Mouse (Mus musculus): ENCODE measurements at regions not wholly inside any gene's neighbourhood (a gene's known extent, or its start where the extent isn't known, plus 50 kb on each side); places are given as distances from the start of the nearest gene placed in this dataset.

DNA sequence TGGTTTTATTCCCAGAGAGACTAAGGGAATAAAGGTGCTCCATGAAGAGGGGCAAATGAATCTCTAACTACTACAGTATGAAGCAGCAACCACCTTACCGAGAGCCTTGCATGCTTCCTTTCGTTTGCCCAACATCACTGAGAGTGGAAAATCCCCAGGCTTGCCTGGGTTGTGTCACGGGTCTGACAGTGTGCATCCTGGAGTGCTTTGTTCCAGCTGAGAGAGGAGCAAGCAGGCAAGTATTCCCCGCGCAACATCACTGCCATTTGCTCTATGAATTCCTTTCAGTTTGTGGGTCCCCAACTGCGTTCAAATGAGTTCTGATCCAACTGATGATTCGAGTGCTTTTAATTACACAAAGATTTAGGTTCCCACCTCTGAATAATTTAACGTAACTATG lies 253.9 kb upstream of the Nsun2 start:
- DNase-seq (ENCODE audit: extremely low spot score, low spot score): no peak

- no peak for DNase-seq (ENCODE audit: extremely low spot score, low spot score)
Measured at GRCm38 (mm10) chr13:69294483-69294882, 239.1 kb upstream of the Nsun2 start.

DNA sequence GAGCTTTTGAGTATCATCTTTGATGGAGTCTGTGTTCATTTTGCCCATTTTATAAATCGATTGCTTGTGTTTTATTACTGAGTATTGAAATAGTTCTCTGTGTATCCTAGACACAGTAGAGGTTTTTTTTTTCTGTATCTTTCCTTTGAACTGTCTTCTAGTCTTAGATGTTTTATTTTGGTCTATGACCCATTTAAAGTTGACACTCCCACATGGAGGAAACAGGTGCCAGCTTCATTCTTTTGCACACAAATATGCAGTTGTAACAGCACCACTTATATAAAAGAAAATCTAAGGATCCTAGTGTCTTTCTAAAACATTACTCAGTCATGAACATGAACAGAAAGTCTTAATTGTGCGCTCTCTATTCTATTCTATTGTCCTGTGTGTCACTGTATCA lies 230.2 kb upstream of the Nsun2 start:
- DNase-seq (ENCODE audit: extremely low spot score, low spot score): no peak

DNA sequence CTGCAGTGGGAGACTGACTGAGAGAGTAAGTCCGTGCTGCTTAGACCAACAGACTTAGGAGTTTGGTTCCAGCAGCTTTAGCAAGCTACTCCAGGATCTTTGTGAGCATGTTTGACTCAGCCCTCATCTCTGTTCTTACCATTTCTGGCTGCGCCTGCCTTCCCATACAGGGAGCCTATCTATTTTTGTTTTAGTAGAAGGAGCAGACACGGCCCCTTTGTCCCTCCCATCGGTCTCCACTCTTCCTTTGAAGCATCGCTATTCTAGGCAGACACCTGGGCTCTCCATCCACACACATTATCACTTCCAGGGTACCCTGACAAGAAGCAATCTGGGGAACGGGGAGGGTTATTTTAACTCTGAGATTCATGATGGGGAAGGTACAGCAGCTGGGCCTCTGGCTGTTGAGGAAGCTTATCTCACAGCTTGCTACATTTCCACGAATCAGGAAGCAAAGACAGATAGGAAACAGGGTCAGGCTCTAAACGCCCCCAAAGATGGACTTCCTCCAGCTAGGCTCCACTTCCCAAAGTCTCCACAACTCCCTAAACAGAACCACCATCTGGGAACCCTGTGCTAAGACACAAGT lies 203.0 kb upstream of the Nsun2 start:
- no peak for DNase-seq (ENCODE audit: extremely low spot score, low spot score)

DNA sequence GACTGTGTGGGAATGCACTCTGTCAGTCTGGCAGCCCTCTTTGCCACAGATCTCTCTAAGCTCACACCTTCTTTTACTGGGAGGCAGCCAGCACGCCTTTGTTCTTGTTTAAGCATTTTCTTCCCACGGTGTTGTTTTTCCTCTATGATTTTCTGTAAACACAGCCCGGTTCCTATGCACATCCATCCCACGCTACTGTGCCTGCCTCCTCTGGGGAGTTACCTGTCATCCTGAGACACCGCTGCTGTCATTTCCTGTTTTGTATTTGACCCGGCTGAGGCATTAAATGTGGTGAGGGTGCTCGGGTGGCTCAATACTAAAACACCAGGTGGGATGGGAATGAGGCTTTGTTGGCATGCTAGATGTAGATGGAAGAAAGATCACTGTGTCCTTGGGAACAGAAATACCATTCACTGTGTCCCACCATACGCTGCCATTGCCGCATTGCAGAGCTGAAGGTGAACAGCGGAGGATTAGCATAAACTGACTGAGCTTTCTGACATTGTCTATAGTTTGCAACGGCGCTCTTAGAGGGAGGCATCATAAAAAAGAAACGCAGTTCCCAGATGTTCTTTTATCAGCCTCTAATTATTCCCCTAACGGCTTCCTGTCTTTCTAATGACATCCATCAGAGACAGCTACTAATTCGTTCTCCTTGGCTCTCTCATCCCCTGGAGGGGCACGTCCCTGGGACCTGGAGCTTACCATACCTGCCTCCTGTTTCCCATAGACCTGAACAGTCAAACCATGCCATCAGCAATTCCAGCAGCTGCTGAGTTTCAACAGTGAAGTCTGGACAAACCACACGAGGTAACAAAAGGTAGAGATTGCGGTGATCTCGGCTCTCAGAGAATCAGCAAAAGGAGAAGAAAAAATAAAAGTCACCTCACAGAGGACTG lies 201.8 kb upstream of the Nsun2 start:
- no peak for DNase-seq (ENCODE audit: extremely low spot score, low spot score)

DNA sequence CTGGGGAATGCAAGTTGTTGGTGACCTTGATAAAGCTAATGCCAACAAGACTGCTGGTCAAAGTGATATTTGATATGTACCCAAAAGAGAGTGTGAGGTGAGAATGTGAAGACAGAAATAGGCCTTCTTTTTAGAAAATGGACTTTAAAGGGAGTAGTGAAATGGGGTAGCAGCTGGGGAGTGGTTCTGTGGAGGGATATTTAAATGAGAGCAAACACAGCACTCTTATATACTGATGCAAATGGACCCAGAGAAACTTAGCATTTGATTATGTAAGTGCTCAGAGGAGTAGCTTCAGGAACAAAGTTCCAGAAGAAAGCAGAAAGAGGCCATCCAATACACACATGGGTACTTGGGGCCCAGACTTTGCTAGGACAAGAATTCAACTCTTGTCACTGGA lies 189.7 kb upstream of the Nsun2 start:
- DNase-seq (ENCODE audit: extremely low spot score, low spot score): no peak

- DNase-seq (ENCODE audit: extremely low spot score, low spot score): no peak
Measured at GRCm38 (mm10) chr13:69357435-69357834, 176.1 kb upstream of the Nsun2 start.

GRCm38 (mm10) chr13:69365880-69366490 lies 167.6 kb upstream of the Nsun2 start:
- no peak for DNase-seq (ENCODE audit: extremely low spot score, low spot score)

DNA sequence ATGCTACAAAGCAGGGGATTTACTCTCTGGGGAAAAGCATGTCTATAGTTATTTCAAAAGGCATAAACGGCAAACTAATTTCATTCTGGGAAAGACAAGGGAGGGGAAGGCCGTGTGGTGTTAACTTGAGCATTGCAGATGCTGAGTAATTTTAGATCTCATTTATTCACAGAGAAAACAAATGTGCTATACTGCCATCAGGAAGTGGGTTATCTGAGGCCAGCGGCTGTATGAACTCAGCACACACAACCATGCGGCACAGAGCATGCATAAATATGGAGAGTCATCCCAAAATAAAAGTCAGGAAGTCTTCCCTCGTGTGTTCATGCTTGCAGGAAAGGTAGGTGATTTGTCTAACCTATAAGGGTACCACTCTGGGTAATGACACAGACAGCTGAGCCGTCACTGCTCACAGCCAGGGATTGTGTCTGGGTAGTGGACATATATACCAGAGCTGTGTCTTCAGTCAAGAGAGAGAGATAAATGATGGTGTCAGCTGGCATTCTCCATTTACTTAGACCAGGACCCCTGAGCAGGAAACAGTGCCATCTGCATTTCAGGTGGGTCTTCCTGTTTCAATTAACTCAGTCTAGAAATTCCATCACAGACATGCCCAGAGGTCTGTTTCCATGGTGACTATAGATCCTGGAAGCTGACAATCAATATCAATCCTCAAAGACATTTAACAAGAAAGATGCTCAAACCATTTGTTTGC lies 160.3 kb upstream of the Nsun2 start:
- DNase-seq (ENCODE audit: extremely low spot score, low spot score): no peak

DNA sequence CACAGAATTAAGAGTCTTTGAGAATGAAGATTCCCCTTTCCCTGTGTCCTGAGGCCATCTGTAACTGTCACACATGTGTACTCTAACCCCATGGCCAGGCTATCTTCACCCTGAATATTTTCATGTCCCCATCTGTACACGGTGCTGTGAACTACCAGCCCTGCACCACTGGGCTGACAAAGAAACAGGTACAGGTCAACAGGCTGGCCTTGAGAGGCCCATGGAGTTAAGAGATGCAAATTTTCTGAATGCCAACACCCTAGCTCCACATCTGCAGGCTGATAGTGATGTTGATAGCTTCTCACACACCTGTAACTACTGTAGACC lies 159.8 kb upstream of the Nsun2 start:
- DNase-seq (ENCODE audit: extremely low spot score, low spot score): no peak

- DNase-seq (ENCODE audit: extremely low spot score, low spot score): no peak
Measured at GRCm38 (mm10) chr13:69380403-69380802, 153.1 kb upstream of the Nsun2 start.

DNA sequence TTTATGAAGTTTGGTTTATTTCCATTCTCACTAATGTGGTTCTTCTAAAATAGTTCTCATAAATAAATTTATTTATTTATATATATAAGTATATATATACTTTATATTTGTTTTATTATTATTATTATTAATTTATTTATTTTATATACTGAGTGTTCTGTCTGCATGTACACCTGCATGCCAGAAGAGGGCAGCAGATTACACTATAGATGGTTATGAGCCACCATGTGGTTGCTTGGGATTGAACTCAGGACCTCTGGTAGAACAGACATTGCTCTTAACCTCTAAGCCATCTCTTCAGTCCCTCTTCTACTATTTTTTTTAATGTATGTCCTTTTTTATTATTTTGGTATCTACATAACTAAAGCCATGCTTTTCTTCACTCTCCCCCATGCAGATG lies 148.8 kb upstream of the Nsun2 start:
- DNase-seq (ENCODE audit: extremely low spot score, low spot score): no peak

GRCm38 (mm10) chr13:69392917-69393827 lies 140.4 kb upstream of the Nsun2 start:
- no peak for DNase-seq (ENCODE audit: extremely low spot score, low spot score)

DNA sequence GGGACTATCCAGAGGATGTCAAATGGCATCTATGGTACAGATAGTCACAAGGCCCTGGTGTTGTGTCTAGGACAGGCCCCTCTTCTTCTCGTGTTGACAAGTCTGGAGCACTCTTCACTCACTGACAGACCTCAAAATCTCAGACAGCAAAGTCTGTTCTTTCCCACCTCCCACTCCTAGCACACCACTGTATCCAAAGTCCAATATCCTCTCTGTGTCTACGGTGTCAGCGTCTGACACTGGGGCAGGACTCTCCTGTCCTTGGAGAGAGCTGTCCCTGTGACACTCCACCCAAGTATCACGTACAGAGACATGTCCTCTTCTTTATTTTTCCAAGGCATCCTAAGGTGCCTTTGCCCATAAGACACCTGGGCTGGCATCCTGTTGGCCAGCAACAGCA lies 139.0 kb upstream of the Nsun2 start:
- DNase-seq (ENCODE audit: extremely low spot score, low spot score): no peak

DNA sequence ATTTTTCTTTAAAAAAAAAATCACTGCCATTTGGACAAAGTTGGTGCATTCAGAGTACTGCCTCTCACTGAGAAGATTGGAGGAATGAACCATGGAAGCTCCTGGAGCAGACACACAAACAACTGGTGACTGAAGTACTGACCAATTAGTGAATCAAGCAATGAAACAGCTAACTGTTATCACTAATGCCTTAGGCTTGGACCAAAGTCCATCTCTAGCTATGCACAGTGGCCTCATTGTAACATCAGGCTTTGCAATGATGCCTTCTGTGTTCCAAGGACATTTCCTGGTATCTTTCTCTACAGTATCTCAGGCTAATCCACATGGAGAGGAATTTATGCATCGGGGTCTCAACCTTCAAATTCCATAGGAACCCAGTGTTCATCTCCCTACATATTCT lies 123.2 kb upstream of the Nsun2 start:
- no peak for DNase-seq (ENCODE audit: extremely low spot score, low spot score)

DNA sequence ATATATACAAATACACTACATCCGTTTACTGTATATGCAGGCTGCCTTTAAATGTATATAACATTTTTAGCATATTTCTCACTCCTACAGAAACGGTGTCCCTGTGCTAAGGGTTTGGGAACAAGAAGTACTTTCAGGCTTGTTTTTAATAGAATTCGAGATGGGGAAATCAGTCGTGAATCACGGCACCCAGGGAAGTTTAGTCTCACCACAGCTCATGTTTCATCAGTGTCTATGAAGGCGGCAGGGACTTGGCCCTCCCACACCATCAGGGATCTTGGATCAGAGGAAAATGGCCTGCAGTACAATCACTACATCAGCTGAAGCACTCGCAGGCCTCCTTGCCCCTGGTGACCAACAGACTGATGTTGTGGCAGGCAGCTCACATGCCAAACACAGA lies 118.7 kb upstream of the Nsun2 start:
- DNase-seq (ENCODE audit: extremely low spot score, low spot score): no peak

GRCm38 (mm10) chr13:69416726-69417125 lies 116.8 kb upstream of the Nsun2 start:
- no peak for DNase-seq (ENCODE audit: extremely low spot score, low spot score)

GRCm38 (mm10) chr13:69417855-69418478 lies 115.6 kb upstream of the Nsun2 start:
- no peak for DNase-seq (ENCODE audit: extremely low spot score, low spot score)

GRCm38 (mm10) chr13:69420166-69420565 lies 113.4 kb upstream of the Nsun2 start:
- no peak for DNase-seq (ENCODE audit: extremely low spot score, low spot score)

DNA sequence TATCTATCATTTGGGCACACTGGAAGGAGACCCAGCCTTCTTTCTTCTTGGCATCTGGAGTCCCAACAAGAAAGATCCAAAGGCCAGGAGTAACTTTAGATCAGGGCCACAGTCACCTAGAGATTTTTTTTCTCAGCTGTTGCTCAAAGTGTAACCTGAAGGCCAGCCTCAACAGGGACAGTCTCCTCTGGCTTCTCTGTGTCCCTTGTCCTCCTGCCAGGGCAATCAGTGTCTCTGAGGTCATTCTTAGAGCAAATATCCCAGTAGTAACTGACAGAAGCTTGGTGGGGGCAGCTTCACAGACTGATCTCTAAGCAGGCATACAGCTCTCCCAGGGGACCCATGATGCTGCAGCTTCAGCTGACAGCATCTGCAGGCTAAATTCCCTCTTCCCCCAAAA lies 111.6 kb upstream of the Nsun2 start:
- no peak for DNase-seq (ENCODE audit: extremely low spot score, low spot score)

DNA sequence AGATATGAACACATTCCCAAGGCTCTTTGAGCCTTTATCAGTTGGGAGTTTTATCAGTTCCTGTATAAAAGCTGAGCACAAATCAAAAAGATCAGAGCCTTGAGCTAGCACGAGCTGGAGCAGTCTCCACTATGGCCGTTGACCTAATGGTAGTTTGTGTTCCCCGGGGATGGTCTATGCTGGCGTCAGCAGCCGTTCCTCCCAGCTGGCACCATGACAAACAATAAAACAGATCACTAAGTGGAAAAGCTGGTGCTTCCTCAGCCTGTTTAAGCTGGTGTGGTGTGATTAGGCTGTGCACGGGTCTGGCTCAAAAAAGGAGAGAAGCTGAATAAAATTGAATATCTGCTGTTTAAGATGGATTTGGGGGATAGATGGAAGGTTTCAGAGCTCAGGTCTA lies 107.4 kb upstream of the Nsun2 start:
- DNase-seq (ENCODE audit: extremely low spot score, low spot score): no peak

Data from neural tube, embryonic 10.5 days (tissue).